Mouse (Mus musculus): ENCODE measurements at regions not wholly inside any gene's neighbourhood (a gene's known extent, or its start where the extent isn't known, plus 50 kb on each side); places are given as distances from the start of the nearest gene placed in this dataset.

DNA sequence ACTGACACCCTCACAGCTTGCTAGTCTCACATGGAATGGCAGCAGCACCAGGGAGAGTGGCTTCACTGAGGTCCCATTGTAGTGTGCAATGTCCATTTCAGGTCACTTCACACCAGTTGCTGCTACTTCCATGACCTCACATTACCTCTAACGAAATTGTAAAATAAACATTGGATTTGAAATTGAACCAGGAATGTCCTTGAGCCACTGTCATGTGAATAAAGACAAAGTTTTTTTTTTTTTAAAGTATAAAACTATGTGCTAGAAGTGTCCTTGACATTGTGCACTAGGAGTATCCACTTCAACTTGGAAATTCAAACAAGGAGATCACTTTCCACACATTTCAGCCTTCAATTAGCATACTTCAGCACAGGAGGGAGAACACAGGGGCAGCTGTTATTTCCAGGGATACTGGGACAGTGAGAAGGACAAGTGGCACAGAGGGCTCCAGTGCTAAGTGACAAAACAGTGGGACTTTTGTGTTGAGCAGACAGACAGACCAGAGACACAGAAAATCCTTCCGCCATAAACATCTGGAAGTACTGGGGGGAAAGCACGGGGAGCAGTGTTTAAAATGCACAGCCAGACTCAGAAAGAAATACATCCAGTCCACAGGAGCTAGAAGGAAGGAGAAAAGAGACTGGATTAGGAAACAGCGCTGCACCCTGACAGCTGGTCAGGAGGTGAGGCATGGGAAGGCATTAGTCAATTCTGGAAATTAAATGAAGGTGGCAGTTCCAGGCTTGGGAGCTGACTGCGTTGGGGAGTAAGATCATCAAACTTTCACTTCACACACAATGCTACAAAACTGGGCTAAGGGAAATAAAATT, 49.9 kb upstream of the Prkd1 start:
- TF ChIP-seq CTCF (IDR thresholded peaks at IDR 0.05; ENCODE audit: control insufficient read depth, insufficient read depth, insufficient replicate concordance, low read depth, low read length) (no peak), POLR2A (IDR thresholded peaks at IDR 0.05; ENCODE audit: control insufficient read depth, low read depth, low read length) (no peak)
